Mouse (Mus musculus) gastrocnemius, adult 2 months (tissue): ENCODE measurements at regions not wholly inside any gene's neighbourhood (a gene's known extent, or its start where the extent isn't known, plus 50 kb on each side); places are given as distances from the start of the nearest gene placed in this dataset.
"Not testable (repeated sequence)": the region's sequence is repeated elsewhere in the genome, so short reads cannot be mapped to it uniquely, and the experiment has no call there.

ENCODE experiments used
- DNase-seq: peaks from one replicate; pipeline ENCODE4 v3.0.0; 2022
- H3K27ac ChIP-seq: fragments of 200-600 bp; 2 replicates; pipeline ENCODE4 v1.8.1; 2022; ENCODE audit warnings: mild to moderate bottlenecking
- H3K4me3 ChIP-seq: fragments of 200-600 bp; 2 replicates; pipeline ENCODE4 v1.8.1; 2022; ENCODE audit warnings: mild to moderate bottlenecking, moderate library complexity
- CTCF ChIP-seq: fragments of 200-600 bp; IDR thresholded peaks from 2 replicates; pipeline ENCODE4 v1.8.1; 2022; ENCODE audit warnings: antibody characterized with exemption, mild to moderate bottlenecking, moderate library complexity
- intact Hi-C: fragments of 180-260 bp; cut with DNase I; formaldehyde crosslinking; loops from one replicate; pipeline ENCODE4 v1.15.1; 2025

DNA sequence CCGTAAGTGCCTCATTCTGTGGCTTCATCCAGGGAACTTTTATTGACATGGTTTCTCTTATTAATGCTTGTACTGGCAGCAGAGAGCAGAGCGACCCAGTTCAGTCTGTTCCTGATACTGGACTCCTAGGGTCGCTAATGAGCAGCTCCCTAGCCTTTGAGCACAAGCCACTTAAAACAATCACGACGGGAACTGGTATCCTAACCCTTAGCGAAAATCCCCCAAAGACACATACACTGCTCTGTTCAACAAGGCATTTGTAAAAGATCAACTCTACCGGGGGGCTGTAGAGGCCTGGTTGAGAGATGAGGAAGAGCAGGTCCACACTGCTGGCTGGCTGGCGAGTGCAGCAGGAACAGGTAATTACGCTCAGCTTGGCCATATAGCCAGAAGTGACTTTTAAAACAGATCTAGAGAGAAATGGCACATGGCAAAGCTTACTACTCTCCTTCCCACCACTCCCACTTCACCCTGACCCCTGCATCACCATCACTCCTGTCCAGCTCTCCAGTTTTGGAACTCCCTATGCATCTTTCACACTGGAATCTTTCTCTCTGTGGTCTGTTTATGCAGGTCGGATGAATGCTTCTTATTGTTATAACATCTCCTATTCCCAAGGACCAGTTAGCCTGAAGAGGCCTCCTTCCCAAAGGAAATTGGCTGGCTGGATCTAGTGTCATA is 128.1 kb upstream of the Cenpw start:
- no peak overlapping the region for H3K4me3 ChIP-seq
- no peak for DNase-seq
- no peak overlapping the region for H3K27ac ChIP-seq
- no peak for TF ChIP-seq CTCF
- intact Hi-C loops = no loop called here

DNA sequence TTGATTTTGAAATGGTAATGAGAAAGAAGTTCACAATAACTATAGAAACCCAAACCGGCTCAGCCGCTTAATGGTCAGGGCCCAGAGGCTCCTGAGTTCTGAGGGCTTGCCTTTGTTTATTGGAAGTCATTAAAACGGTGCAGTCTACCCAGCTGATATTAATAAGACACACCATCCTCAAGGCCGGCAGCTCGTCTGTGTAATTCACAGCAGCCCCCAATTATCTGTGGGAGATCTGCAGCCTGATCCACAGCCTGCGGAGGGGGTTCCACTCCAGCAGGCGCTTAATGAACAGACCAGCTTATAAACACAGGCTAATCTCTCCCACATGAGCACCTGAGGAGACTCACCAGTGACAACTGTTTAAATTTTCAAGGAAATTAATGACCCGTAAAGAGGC is 127.5 kb upstream of the Cenpw start:
- no peak overlapping the region for H3K4me3 ChIP-seq
- TF ChIP-seq CTCF = no peak
- H3K27ac ChIP-seq = no peak overlapping the region
- no peak for DNase-seq
- intact Hi-C loops = no loop called here

DNA sequence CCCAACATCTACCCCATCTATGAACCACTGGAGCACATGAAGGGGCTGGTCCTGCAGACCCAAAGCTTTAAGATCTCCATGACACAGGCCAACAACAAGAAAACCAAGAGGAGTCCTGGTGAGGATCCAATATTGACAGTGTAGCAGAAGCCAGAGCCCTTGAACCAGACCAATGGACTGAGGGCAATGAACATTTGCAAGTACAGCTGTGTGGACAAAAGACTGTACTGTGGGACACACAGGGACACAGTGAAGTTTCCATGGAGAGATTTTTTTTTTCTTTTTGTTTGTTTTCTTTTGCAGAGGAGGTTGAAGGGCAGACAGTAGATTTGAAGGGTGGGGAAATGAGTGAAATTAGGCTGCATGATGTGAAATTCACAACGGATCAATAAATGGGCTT is 126.5 kb upstream of the Cenpw start:
- no peak for DNase-seq
- no peak overlapping the region for H3K27ac ChIP-seq
- intact Hi-C loops = no loop called here
- no peak for TF ChIP-seq CTCF
- H3K4me3 ChIP-seq = no peak overlapping the region

DNA sequence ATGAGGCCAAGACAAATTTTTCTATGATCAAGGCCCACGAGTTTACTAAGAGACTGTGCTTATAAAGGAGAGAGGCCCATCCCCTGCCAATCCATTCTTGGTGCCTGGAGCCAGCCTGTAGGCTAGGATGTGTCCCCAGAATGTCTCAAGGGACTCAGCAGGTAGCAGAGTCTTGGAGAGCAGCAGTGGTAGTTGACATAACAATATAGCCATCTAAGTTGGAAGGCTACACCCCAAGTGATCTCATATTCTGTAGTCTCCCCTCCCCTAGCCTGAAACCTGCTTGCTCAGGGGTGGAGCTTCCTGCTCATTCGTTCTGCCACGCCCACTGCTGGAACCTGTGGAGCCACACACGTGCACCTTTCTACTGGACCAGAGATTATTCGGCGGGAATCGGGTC is 95.5 kb upstream of the Cenpw start:
- intact Hi-C loops, H3K27ac ChIP-seq, H3K4me3 ChIP-seq, DNase-seq: not testable (repeated sequence)

DNA sequence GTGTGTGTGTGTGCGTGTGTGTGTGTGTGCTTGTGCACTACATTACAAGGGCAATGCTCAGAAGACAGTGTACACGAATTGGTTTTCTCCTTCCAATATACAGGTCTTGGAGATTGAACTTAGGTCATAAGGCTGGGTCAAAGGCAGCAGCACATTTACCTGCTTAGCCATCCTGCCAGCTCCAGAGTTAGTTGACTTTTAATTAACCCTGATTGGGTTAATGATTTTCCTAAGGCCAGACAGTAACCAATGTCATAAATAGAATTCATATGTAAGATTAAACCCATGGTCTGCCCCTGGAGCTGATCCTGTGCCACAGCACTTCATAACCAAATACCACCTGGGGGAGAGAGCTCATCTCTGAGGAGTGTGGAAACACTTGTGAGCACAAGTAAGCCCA is 81.3 kb upstream of the Cenpw start:
- TF ChIP-seq CTCF = no peak
- intact Hi-C loops = no loop called here
- no peak overlapping the region for H3K27ac ChIP-seq
- no peak for DNase-seq
- no peak overlapping the region for H3K4me3 ChIP-seq

DNA sequence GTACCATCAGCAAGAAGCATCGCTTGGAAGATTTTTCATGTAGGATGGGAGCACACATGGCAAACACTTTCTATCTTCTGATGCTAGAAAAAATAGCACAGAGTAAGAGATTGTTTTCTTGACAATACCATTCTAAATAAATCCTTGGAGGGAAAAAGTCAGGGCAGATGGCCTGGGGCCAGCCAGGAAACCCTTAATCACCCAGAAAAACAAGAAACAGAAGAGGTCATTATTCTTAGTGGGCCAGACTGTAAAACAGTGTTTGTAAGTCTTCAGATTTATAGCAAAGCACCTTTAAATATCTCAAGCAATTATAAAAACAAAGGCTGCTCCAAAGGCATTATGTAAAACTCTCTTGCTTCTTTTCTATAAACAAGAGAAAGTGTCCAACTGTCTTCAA is 80.1 kb upstream of the Cenpw start:
- H3K4me3 ChIP-seq = no peak overlapping the region
- no peak overlapping the region for H3K27ac ChIP-seq
- intact Hi-C loops = no loop called here
- TF ChIP-seq CTCF = no peak
- DNase-seq = no peak

DNA sequence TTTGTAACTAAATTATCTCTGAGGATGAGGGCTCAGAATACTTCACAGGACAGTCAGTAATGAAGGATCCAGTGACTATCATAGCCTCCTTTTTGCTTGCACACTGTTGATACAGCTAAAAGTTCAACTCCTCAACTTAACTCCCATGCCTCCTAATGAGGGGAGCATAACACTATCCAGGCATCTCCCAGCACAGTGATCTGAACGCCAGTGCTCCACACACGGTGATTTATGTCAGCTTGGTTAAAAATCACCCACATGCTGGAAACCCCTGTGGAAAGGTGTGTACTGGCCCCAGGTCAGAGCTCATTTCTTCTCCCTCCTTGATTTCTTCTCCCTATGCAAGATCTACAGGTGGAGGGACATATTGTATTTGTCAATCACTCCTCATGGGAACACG is 79.6 kb upstream of the Cenpw start:
- no peak for DNase-seq
- no peak for TF ChIP-seq CTCF
- intact Hi-C loops = no loop called here
- H3K4me3 ChIP-seq = no peak overlapping the region
- H3K27ac ChIP-seq = no peak overlapping the region

DNA sequence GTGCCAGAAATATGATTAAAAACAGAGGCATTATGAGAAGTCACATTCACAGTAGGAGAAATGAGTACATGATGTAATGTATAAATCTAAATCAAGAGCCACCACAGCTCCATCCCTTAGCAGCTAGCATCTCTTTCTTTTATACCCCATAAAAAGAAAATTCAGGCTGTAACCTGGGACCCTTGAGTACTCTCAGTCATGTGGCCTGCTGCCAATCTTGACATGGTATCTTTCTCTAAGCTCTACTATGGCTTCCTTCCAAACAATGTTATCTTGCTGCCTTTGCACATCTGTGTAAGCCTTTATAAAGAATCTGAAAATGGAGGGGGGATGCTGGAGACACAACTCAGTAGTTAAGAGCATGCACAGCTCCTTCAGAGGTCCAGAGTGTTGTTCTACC is 78.6 kb upstream of the Cenpw start:
- DNase-seq = no peak
- TF ChIP-seq CTCF = no peak
- intact Hi-C loops = no loop called here
- no peak overlapping the region for H3K4me3 ChIP-seq
- H3K27ac ChIP-seq = no peak overlapping the region

DNA sequence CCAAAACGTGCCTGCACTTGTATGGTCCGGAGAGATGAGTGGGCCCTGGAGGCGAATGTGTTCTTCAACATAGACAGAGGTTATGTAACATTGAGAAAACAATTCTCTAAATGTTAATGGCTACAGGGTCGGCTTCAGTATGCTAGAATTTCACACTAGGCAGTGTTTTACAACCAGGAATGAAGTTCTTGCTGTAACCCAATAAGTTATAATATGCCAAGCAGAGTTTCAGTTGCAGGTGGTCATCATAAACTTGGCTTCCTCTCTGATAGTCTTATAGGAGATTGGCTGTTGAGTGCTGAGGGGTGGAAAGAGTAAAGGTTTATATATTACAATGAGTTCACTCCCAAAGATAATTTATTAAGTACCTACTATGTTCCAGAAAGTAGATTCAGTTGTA is 64.8 kb upstream of the Cenpw start:
- Histone ChIP-seq H3K27ac (no peak overlapping the region), H3K4me3 (no peak overlapping the region)
- no peak for DNase-seq
- TF ChIP-seq CTCF = no peak
- intact Hi-C loops = no loop called here

DNA sequence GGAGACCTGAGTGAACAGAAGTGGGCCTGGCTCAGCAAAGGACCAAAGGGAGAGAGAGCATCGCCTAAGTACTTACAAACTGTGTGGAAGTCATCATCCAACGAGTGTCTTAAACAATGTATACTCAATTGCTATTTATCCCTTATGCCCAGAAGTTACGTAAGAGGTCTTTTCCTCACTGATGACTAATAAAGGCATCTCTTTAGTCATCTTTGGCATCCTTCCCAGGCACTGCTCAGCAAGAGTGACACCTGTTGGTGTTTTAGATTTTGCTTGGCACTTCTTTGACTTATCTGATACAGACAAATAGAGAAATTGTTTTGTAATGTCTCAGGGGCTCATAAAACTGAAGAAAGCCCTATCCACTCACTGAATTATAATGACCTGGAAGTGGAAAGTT is 59.4 kb upstream of the Cenpw start:
- H3K4me3 ChIP-seq = no peak overlapping the region
- intact Hi-C loops = no loop called here
- H3K27ac ChIP-seq = no peak overlapping the region
- no peak for DNase-seq
- TF ChIP-seq CTCF = no peak

DNA sequence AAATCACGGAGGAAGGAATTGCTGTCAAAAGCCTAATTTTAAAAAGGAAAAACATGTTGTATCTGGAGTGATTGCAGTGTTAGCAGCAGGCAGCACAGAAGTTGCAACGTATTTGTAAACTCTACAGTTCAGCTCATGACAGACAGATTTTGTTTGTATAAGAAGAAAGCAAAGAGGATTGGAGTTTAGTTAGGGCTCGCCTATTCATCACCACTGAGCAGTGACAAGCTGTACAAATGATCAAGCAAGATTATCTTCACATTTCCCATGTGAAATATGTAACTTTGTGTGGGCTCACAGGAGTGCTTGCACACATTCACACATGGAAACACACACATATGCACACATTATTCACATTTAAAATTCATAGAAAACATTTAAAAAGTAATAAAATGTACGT is 57.5 kb upstream of the Cenpw start:
- Histone ChIP-seq H3K27ac (no peak overlapping the region), H3K4me3 (no peak overlapping the region)
- no peak for TF ChIP-seq CTCF
- DNase-seq = no peak
- intact Hi-C loops = no loop called here
